Mouse (Mus musculus) cerebellum, adult 2 months (tissue): Measurements from ENCODE around the gene Cpn1. TPM values are rescaled to one million over a fixed set of nuclear protein-coding genes. Genes with fewer than 3 reads are reported as not detected.
"Not testable (repeated sequence)": the region's sequence is repeated elsewhere in the genome, so short reads cannot be mapped to it uniquely, and the experiment has no call there.

Source experiments
- DNase-seq, 2 experiments: peaks; one replicate each; pipeline ENCODE4 v3.0.0; 2021
- H3K27ac ChIP-seq: fragments of 200-500 bp; 2 replicates; pipeline ENCODE4 v1.5.1; 2012; ENCODE audit warnings: low read length, control low read depth, inconsistent platforms; ENCODE audit not compliant: insufficient read depth
- H3K27me3 ChIP-seq: fragments of 200-500 bp; 2 replicates; pipeline ENCODE4 v1.6.1; 2012; ENCODE audit warnings: inconsistent platforms, mild to moderate bottlenecking, low read length, moderate library complexity; ENCODE audit not compliant: control insufficient read depth, insufficient read depth
- H3K4me1 ChIP-seq: fragments of 200-500 bp; 2 replicates; pipeline ENCODE4 v1.6.1; 2011; ENCODE audit warnings: low read length; ENCODE audit not compliant: control insufficient read depth, insufficient read depth
- H3K4me3 ChIP-seq: fragments of 200-500 bp; replicated peaks from 2 replicates; pipeline ENCODE3; 2011; ENCODE audit warnings: mild to moderate bottlenecking, low read depth, low read length, control low read depth; ENCODE audit not compliant: insufficient read depth
- CTCF ChIP-seq: fragments of 200-500 bp; IDR thresholded peaks from 2 replicates; pipeline ENCODE4 v1.5.1; 2011; ENCODE audit warnings: low read depth, mild to moderate bottlenecking, control low read depth, low read length, moderate library complexity, borderline replicate concordance; ENCODE audit not compliant: insufficient read depth
- POLR2A ChIP-seq: fragments of 200-500 bp; IDR thresholded peaks from 2 replicates; pipeline ENCODE4 v1.6.1; 2011; ENCODE audit warnings: low read length, control low read depth, borderline replicate concordance; ENCODE audit not compliant: insufficient read depth
- WGBS: fragments of 180-500 bp; shearing (Covaris S2); methylation state at CpG from one replicate; pipeline ENCODE4 v1.1.7; 2018; 5-methylcytosine and 5-hydroxymethylcytosine counted together
- polyA plus RNA-seq: library from polyadenylated mRNA; depleted of rRNA; stranded (reverse); fragments of >200 nt; gene quantifications from 2 replicates; pipeline ENCODE4 v1.2.3, GENCODE M21; 2012

Cpn1 gene
- polyA plus RNA-seq, 1 experiment: 0.16 TPM

DNA sequence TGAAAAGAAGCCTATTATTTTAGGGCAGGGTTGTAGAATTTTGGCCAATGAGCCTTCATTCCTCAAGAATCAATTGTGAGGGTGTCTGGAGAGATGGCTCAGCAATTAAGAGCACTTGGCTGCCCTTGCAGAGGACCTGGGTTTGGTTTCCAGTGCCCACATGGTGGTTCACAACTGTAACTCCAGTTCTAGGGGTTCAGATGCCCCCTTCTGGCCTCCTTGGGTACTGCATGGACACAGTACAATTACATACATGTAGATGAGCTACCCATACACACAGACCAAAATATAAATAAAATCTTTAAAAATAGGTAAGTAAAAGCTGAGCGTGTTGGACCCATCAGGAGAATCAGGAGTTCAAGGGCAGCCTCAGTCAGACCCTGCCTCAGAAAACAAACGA is 25.2 kb downstream of the Cpn1 start:
- TF ChIP-seq POLR2A: no peak
- TF ChIP-seq CTCF: 0 out of 2 replicates have a peak, but pooled peaks have one; percentile 13
- DNase-seq: no peak
- WGBS: 89% methylated on average over 2 of the region's 2 CpGs
- Histone ChIP-seq H3K27ac (no peak overlapping the region), H3K27me3 (no peaks in the 10 kb centered on the region; the same call in 1 of the 2 replicates), H3K4me3 (no peak overlapping the region), H3K4me1 (no peaks in the 10 kb centered on the region)

- no peaks in the 10 kb centered on the region for H3K27me3 ChIP-seq
Observed at GRCm38 (mm10) chr19:43960014-43960413, 26.3 kb downstream of the Cpn1 start.

DNA sequence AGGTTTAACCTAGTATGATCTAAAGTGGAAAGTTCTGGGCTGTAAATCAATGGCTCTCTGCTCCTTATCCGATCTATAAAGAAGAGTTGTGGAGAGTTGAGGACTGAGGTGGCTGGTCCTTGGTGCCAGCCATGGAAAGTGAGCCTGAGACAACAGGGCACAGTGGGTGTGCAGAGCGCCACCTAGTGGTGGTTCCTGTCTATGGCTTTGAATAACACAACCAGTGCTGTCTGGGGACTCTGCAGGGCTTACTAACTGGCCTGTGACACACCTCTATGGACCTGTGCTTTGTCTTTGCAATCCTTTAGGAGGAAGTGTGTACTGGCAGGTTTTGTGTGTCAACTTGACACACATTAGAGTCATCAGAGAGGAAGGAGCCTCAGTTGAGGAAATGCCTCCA is 27.2 kb downstream of the Cpn1 start:
- no peaks in the 10 kb centered on the region for H3K4me1 ChIP-seq
- H3K27ac ChIP-seq: no peak overlapping the region
- no peak for TF ChIP-seq POLR2A
- TF ChIP-seq CTCF: peak; percentile 89
- no peak overlapping the region for H3K4me3 ChIP-seq
- WGBS: 25% methylated on average over 2 of the region's 2 CpGs
- no peaks in the 10 kb centered on the region for H3K27me3 ChIP-seq
- peak; percentile 51 to 61 for DNase-seq

More at GRCm38 (mm10) chr19:43960014-43960413, 26.3 kb downstream of the Cpn1 start:
- no peak for TF ChIP-seq CTCF
- no peak for TF ChIP-seq POLR2A
- H3K27ac ChIP-seq: no peak overlapping the region
- 82% methylated on average over 11 of the region's 11 CpGs for WGBS
- no peak overlapping the region for H3K4me3 ChIP-seq
- no peak for DNase-seq
- no peaks in the 10 kb centered on the region for H3K4me1 ChIP-seq

- Histone ChIP-seq H3K27me3 (no peaks in the 10 kb centered on the region), H3K4me3 (no peak overlapping the region), H3K27ac (no peak overlapping the region), H3K4me1 (no peaks in the 10 kb centered on the region)
- WGBS: 66% methylated on average over 4 of the region's 4 CpGs
- TF ChIP-seq POLR2A (no peak), CTCF (no peak)
- no peak for DNase-seq
Observed at GRCm38 (mm10) chr19:43957881-43958280, 28.5 kb downstream of the Cpn1 start.

DNA sequence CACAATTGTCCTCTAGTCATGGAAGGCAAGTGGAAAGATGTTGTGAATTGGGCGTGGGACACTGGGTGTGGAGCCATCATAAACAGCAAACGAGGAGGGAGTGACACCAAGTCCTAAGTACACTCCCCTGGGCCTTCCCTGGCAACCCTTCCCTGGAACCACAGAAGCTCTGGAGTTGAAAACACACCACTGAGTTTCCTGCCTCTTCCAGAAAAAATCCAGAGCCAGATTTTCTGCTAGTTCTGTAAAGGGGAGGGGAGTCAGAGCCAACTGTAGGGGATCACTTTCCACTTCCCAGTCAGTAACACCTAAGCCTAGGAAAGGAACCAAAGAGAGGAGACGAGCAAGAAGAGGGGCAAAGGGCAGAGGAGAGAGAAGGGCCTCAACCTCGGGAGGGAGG is 29.0 kb downstream of the Cpn1 start:
- H3K27me3 ChIP-seq: no peaks in the 10 kb centered on the region
- 27% methylated on average over 4 of the region's 4 CpGs for WGBS
- H3K27ac ChIP-seq: no peak overlapping the region

DNA sequence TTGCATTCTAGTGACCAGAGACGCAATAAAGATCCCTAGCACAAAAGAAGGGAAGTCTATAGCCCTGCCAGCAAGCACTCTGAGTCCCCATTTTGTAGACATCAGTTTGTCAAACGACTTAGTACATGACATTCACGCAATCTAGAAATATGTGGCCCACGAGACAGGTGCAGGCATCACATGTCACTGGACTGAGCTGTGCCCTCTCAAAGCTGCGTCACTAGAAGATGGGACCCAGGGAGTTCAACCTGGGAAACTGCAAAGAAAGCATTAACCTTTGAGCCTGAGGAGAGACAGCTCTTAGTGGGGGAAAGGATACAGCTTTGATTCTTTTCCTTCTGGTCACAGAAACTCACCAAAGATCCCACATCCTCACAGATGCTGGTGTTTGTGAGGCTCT is 31.1 kb downstream of the Cpn1 start:
- Histone ChIP-seq H3K27ac (no peak overlapping the region), H3K4me1 (no peaks in the 10 kb centered on the region), H3K27me3 (no peaks in the 10 kb centered on the region), H3K4me3 (no peak overlapping the region)
- DNase-seq: no peak
- TF ChIP-seq POLR2A (no peak), CTCF (no peak)
- 75% methylated on average over 5 of the region's 5 CpGs for WGBS

More for the DNA sequence above, 29.0 kb downstream of the Cpn1 start:
- no peak for DNase-seq
- no peak for TF ChIP-seq CTCF
- TF ChIP-seq POLR2A: no peak
- Histone ChIP-seq H3K4me3 (no peak overlapping the region), H3K4me1 (no peaks in the 10 kb centered on the region)

DNA sequence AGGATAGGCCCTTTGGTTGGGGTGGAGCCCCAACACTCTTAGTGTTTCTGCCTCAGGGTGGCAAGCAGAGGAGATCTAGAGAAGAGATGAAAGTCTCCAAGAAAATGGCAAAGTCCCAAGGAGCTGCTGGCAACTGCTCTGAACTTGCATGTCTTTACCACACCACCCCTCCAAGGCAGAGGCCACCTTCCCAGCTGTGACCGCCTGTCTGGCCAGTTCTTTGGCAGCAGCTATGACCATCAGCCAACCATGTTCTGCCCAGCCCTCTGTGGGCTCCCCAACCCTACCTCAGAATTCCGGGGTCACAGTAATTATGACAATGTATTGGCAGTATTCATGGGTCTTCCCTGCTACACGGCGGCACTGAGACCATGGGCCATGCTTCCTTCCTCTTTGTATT is 31.5 kb downstream of the Cpn1 start:
- Histone ChIP-seq H3K27ac (no peak overlapping the region), H3K4me3 (no peak overlapping the region), H3K4me1 (no peaks in the 10 kb centered on the region), H3K27me3 (no peaks in the 10 kb centered on the region)
- TF ChIP-seq CTCF: no peak
- no peak for TF ChIP-seq POLR2A
- no peak for DNase-seq
- WGBS: 39% methylated on average over 4 of the region's 4 CpGs

DNA sequence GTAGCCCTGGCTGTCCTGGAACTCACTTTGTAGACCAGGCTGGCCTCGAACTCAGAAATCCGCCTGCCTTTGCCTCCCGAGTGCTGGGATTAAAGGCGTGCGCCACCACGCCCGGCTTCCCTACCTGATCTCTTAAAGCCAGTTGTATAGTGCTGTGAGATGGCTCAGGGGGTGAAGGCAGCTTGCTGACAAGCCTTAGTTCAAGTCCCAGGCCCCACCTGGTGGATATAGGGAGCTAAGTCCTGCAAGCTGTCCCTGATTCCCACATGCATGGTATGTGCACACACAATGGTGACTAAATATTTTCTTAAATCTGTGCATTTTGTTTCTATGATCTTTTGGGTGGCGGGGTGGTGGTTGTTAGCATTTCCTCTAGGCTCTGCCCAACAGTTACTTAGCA is 33.4 kb downstream of the Cpn1 start:
- 88% methylated on average over 8 of the region's 8 CpGs for WGBS
- not testable (repeated sequence) for H3K27me3 ChIP-seq, H3K4me1 ChIP-seq, H3K4me3 ChIP-seq, DNase-seq, H3K27ac ChIP-seq
